Mouse (Mus musculus) monocyte, adult 2 months (primary cell): Measurements from ENCODE around the gene Lss.

ENCODE experiments used
- DNase-seq, 2 experiments: peaks; one replicate each; pipeline ENCODE4 v3.0.0; 2022; ENCODE audit warnings: low spot score in 2 of 2, low read depth in 1 of 2

Lss gene

DNA sequence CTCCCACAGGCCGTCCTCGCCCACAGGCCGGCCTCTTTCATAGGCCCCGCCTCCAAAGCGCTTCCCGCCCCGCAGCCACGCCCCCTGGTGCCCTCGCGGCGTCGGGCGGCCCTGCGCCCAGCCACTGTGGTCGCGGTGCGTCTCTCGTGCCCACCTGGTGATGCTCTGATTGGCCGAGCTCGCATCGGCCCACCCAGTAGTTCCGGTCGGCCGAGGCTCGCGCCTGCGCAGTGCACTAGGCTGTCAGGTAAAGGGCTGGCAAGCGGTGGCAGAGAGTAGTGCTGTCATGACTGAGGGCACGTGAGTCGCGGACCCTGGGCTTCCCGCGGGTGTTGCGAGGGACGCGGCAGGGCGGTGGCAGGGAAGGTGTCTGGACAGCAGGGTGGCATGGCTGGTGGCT lies at the start of gene Lss:
Gene Lss, plus strand, starts transcription at position 214 of the 400 bp plus-strand sequence.
- peak; percentile 61 to 90 for DNase-seq

DNA sequence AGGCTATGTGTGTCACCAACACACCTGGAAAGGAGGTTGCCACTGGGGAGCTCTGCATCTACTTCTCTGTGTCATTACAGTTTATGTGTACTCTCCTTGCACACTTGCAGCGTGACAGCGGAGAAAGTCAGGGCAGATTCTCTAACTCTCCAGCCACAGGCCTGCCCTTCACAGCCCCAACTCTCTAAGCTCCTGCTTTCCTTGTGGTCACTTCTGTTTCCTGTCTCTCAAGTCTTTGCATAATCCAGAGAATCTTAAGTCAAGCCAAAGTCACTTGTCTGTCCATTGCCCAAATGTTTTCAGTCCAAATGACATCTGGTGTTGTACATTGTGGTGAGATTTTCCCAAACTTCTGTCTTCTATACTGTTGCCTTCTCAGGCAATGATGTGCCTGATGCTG lies 45.1 kb upstream of the Lss start:
- no peak for DNase-seq

- DNase-seq, result no peak
Observed at GRCm38 (mm10) chr10:76488265-76488664, 43.1 kb upstream of the Lss start.

- no peak for DNase-seq
Observed at GRCm38 (mm10) chr10:76489205-76489604, 42.2 kb upstream of the Lss start.

- no peak for DNase-seq
Observed at GRCm38 (mm10) chr10:76493527-76493926, 37.9 kb upstream of the Lss start.

DNA sequence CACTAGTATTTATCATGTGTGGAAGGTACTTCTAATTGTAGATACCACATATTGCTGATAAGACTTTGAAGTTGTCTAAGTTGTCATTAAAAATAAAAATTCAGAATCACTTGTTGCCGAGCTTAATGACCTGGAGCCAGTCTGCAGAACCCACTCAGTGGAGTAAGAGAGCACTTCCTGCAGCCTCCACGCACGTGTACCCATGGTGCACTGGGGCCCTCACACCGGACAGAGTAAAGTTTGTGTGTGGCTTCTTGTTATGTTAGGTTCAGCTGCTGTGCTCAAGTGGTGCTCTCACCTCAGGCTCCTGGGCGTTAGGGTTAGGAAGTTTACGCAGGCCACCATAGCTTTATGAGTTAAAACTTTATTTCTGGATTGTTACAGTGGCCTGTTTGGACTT lies 35.9 kb upstream of the Lss start:
- no peak for DNase-seq

GRCm38 (mm10) chr10:76496366-76496765 lies 35.0 kb upstream of the Lss start:
- DNase-seq, result no peak

DNA sequence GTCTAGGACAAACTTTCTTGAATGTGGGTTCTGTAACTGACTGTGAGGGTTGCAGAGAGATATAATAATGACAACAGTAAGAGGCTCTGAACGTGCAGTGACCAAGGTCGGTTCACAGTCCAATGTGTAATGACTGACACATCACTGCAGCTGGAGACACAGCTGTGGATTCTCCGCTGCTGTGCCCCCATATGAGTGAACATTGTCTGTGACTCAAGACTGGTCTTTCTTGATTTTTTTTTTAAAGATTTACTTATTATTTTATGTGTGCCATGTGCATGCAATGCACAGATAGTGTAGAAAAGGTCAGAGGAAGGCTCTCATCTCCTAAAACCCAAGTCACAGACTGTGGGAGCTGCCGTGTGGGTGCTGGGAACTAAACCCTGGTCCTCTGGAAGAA lies 33.9 kb upstream of the Lss start:
- no peak for DNase-seq

- no peak for DNase-seq
Observed at GRCm38 (mm10) chr10:76504271-76504943, 27.0 kb upstream of the Lss start.

DNA sequence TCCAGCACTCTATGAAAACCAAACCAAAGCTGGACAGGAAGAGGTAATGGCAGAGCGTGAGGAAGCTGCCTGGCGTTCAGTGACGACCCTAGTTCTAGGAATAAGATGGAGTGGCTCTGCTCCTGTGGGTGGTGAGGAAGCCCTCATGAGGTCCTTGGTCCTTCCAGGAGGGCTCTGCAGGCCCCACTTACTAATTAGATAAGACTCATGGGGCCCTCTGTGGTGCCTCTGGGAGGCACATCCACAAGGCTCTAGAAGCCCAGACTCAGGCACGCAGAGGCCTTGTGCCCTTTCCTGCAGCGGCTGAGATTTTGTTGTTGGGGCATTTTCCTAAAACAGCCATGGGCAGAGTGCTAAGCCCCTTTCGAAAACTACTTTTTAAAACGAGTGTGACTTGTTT lies 25.5 kb upstream of the Lss start:
- no peak for DNase-seq

DNA sequence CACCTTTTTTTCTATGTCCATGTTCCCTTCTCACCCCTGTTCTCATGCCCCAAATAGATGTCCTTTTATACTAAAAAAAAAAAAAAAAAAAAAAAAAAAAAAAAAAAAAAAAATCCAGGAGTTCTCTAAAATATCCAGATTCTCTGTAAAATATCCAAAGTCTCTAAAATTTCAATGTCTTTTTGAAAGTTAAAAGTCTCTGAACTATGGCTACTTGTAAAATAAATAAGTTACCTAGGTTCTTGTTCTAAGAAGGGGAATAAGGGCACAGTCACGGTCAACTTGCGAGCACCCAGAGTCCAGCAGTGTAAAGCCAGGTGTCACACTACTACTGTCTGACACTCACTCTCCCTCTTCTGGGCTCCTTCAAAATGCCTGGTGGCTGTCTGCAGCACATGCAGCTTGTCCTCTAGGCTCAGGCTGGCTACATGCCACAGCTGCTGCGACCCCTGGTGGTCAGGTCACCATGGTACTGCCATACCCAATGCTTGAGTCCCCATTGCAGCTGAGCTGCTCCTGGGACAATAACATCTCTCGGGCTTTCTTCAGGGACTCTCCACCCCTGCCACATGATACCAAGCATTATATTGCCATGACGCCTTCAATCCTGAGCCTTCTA lies 18.3 kb upstream of the Lss start:
- peak in 1 of 2 experiments; percentile 56 for DNase-seq

GRCm38 (mm10) chr10:76530922-76531321 lies 466 bp upstream of the Lss start:
- no peak for DNase-seq

DNA sequence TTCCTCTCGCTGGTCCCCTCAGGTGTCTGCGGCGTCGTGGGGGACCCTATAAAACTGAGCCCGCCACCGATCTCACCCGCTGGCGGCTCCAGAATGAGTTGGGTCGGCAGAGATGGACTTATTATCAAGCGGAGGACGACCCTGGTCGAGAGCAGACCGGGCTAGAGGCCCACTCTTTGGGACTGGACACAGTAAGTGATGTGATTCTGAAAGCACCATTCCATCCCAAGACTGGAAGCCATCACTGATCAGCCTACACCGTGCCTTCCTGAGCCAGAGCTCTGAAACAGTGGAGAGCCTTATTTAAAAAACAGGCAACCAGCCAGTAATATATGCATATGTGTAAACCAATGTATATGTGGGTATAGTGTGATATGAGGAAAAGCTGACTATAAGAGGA lies 440 bp downstream of the Lss start:
- DNase-seq, result no peak

DNA sequence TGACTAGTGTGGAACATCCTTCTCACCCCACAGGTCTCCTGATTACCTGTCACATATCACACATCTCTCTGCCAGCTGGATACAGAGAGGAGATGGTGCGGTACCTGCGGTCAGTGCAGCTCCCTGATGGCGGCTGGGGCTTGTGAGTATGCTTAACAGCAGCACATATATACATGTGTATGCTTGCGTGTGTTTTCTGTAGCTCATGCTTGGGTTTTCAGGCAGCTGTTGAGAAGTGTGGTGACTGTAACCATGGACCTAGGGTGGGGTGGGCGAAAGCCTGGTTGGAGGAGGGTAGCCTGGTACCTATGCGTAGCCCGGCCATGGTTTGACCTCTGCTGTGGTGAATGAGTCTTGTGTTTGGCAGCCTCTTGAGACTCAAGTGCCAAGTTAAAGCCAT lies 4.1 kb downstream of the Lss start:
- DNase-seq, result no peak

DNA sequence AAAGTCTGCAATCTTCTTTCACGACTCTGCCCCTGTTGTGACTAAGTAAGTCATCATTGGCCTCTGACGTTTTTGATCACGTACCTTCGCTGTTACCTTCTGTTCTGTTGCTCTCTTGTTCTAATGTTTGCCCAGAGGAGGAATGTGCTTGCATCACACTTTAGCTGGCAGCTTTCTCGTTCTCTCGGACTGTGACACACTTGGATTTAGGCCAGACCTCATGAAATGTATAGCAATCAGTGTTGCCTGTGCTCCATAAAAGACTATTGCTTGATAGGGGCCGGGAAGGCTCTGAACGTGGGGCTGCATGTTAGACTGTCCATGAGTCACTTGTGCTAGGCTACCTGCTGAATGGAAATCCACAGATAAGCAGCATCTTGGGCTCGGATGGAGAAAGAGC lies 6.2 kb downstream of the Lss start:
- no peak for DNase-seq

DNA sequence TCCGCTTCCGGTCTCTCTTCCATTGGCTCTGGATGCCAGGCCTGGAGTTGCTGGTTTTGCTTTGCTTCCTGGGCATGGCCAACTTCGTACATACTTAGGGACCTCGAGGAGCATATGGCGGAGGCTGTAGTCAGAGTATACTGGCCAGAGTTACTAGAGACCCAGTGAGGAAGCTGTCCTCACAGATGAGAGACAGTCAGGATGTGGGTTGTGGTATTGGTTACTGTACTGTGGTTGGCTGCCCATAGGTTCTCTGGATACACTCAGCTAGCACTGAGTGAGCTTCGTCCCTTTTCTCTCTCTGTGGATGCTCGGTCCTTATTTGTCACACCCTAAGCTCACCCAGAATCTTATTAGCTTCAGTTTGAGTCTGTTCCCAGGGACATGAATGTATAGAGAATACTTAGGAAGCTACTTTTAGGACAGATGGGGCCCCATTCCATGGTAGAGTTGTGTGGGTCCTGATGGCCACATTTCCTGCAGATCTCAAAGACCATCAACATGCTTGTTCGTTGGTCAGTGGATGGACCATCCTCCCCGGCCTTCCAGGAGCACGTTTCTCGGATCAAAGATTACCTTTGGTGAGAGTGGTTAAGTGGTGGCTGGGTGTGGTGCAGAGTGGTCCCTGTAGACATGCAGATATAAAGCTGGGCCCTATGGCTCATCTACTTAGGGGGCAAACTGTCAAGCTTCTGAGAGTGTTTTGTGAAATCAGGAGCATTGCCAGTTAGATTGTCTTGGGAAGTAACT lies 10.1 kb downstream of the Lss start:
- DNase-seq, result no peak

DNA sequence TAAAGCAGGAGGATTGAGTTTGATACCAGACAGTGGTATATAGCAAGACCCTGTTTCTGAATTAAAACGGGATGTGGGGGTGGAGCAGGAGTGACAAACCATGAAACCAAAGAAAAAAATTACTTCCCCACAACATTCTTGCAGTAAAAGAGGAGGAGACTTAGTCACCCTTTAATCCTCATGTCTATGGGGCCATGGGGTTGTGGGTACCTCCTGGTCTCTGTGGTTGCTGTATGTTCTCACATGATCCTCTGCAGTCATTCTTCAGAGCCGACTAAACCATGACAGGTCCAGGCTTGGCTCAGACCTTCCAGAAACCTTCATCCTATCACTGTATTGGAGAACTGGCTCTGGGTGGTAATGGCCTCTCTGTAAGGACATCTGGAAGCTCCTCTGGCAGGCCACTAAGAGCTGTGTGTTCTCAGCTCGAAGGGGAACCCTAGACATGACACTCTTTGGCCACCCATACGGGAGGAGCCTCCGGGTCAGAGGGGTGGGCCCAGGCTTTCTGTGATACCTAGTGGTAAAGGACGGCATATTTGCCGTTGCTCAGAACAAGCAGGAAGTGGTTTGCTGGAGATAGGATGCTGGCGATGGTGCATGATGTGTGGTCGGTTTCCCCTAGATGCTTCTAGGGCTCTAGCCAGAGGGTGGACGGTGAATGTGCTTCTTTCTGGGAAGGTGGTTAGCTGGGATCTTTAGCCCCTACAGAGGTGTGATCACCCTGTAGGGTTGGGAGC lies 11.4 kb downstream of the Lss start:
- DNase-seq, result no peak

DNA sequence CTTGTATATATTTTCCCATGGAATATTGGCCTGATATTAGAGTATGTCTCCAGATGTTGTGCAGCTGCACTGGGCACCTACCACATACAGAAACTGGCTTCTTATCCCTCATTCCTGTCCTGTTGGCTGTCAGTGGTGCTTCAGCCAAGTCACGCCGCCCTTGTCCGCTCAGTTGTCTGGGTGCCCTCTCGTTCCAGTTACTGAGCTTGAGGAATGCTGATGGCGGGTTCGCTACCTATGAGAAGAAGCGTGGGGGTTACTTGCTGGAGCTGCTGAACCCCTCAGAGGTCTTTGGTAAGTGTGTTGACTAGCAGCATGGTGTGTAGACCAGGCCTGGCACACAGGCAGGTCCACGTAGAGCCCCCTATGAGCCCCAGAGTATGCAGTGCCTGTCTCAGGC lies 15.2 kb downstream of the Lss start:
- no peak for DNase-seq

DNA sequence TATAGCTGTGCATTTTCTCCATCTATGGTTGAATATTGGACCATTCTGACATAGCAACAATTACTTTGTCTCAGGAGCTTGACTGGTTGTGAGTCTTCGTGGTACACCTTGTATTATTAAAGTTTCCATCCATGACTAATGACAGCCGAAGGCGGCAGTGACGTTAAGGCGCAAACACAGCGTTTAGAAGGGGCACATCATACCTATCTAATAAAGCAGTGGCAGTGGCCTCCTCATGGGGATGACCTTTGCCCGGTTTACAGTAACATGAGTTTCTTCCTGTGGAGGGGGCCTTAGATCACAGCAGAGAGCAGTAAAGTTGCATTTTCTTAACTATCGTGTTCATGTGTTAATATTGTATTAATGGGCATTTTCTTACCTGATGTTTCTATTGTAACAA lies 16.8 kb downstream of the Lss start:
- DNase-seq, result no peak

- DNase-seq, result no peak
Observed at GRCm38 (mm10) chr10:76550458-76550857, 19.1 kb downstream of the Lss start.

DNA sequence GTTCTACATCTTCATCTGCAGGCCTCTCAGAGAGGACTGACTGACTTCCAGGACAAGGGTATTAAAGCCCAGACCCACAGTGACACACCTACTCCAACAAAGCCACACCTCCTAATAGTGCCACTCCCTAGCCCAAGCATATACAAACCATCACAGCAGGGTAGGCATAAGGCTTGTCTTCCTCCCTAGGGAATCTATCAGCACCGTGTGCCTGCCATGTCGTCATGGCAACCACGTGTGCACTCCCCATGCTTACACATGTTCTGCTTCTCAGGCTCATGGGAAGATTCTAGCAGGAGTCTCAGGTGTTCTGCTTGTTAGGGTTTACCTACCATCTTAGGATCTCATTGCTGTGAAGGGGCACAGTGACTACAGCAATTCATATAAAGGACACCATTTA lies 20.2 kb downstream of the Lss start:
- no peak for DNase-seq

- no peak for DNase-seq
Observed at GRCm38 (mm10) chr10:76554061-76554460, 22.7 kb downstream of the Lss start.
